Mouse (Mus musculus) c-Kit-positive CD71-negative TER-119-negative erythroid progenitor cells, embryonic 14.5 days (primary cell): ENCODE data around the gene Olfr801.

Experiments used
- DNase-seq: peaks from one replicate; pipeline ENCODE4 v3.0.0-alpha.2; 2013; ENCODE audit warnings: low read depth

The Olfr801 gene

DNA sequence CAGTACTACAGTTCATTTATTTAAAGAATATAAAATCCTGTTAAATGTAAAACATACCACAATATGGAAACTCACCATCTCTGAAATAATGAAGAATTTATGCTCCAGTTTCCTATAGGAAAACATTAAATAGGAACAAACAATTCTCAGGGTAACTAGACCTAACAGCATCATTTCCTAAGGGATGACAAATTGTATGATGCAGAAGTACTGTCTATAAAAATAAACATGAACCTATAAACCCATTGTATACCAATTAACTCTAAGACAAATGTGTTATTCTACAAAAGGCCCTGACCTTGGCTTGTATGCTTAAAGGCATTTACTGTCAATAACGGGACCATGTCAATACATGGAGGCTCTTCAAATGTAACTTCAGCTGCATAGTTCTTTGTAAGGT is at the start of gene Olfr801:
Olfr801 (minus strand) TSS at position 101 of the 400 bp plus-strand sequence.
- DNase-seq, result no peak

GRCm38 (mm10) chr10:129702910-129703309 is 29.2 kb upstream of the Olfr801 start, which contains the start of gene Olfr804:
Gene Olfr804, plus strand, starts transcription at chr10:129703210.
- no peak for DNase-seq

DNA sequence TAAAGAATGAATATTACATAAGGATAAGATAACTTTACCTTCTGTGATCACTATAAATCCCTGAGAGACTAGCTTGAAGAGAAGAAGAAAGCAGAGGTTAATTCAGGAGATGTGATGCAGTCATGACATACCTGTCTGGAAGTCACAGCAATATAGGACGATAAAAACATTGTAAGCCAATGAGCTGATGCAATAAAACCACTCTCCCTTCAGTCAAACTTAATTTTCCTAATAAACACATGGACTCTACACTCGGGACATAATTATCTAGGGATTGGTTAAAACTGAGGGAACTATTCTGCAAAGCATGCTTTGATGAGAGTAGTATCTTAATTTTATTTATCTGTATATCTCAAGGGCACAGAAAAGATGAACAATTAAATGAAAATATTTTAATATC is 20.5 kb upstream of the Olfr801 start, which contains the start of gene Olfr803:
Olfr803 (minus strand) TSS at position 101 of the 400 bp plus-strand sequence.
- no peak for DNase-seq

DNA sequence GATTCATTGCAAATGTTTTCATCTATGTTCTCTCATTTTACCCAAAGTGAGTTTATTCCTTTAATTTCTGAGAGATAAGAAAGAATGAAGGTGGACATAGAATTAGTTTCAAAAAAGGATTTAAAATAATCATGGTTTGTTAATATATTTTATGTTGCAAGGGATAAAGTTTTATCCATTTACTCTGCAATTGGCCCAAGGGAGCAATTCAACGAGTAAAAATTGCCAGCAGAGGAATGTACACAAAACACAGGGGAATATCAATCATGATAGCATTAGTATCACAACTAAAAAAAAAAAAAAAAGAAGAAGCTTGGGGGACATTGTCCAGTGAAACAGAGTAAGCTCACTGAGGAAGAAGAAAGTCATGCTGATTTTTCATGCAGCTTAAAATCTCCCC is 14.4 kb upstream of the Olfr801 start, which contains the start of gene Olfr802:
Olfr802 (minus strand) TSS at position 101 of the 400 bp plus-strand sequence.
- DNase-seq, result no peak

DNA sequence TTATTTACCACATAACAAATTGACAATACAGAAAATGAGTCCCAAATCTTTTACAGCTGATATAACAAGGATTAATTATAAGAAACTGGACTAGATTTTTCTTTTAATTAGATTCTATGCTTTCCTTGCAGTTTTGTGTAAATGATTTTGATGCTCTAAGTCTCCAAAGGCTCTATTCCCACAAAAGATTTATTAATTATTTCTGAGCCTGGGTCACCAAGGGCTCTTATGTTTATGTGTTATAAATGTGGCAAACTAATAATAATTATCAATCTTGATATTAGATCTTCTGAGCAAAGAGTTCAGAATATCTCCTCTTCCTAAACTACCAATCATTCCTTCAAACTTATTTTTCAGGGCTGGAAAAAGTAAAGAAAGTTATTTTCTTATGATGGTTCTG is 16.3 kb downstream of the Olfr801 start, which contains the start of gene Olfr800:
Olfr800 (plus strand) TSS at position 301 of the 400 bp plus-strand sequence.
- DNase-seq, result no peak

- no peak for DNase-seq
Observed at GRCm38 (mm10) chr10:129651763-129652162, 21.9 kb downstream of the Olfr801 start.

- DNase-seq, result no peak
Observed at GRCm38 (mm10) chr10:129637184-129637583, 36.5 kb downstream of the Olfr801 start, which contains the start of gene Olfr799. Gene Olfr799, plus strand, starts transcription at chr10:129637484.

GRCm38 (mm10) chr10:129627834-129628233 is 45.8 kb downstream of the Olfr801 start, which contains the start of gene Olfr798:
Gene Olfr798, minus strand, starts transcription at chr10:129627934.
- no peak for DNase-seq

DNA sequence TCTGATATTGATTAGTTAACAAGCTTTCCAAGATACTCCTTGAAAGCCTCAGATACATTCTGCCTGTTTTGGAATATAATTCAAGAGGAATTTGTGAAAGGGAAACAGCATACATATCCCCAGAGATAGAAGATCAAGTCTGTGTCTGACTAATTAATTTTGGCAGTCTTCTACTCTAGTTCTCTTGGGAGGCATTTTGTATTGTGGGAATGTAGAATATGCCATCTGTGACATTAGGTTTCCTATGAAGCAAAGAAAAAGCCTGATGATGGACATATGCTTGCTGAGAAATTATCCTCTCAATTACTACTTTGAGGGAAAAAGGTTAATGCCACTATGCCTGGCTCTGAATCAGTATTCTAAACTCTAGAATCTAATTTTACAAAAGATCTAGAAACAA is 50.4 kb downstream of the Olfr801 start:
- DNase-seq, result no peak

DNA sequence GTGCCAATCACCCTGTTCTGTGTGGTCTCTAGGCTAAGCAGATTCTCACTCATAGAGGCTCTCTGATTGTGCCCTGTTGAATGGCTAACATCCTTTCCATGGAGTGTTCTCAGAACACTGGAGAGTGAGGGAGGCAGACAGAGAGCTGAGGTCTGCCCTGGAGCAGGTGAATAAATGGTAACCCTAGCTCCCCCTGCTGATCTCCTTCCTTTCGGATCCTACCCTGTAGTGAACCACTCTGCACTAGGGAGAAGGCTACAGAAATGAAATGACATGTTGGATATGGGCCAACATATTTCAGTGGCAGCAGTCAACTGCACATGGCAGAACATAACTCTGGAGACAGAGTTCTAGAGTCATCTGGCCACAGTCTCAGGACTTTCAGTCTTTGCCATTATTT is 51.9 kb downstream of the Olfr801 start:
- no peak for DNase-seq
